Mouse (Mus musculus): ENCODE measurements around the gene Adamts20. TPM values are rescaled to one million over a fixed set of nuclear protein-coding genes. Genes with fewer than 3 reads are reported as not detected.

The Adamts20 gene
- total and polyA plus RNA-seq, 2 experiments from 2014 or later, result 2.3 to 5.6 TPM

- no peak for DNase-seq
- ATAC-seq, result no peak
- Histone ChIP-seq H3K9ac (no peak overlapping the region), H3K4me1 (ENCODE audit: insufficient read depth) (no peaks in the 10 kb centered on the region), H3K9me3 (ENCODE audit: low read length) (no peaks in the 10 kb centered on the region), H3K27ac (ENCODE audit: low read depth, low read length) (no peak overlapping the region), H3K27me3 (ENCODE audit: insufficient read depth, low read length) (no peaks in the 10 kb centered on the region), H3K4me2 (ENCODE audit: low read depth) (no peak overlapping the region), H3K4me3 (ENCODE audit: low read depth, low read length) (no peak overlapping the region), H3K36me3 (ENCODE audit: insufficient read depth) (no peaks in the 10 kb centered on the region)
- no peak for TF ChIP-seq CTCF (IDR thresholded peaks at IDR 0.05; ENCODE audit: low read depth)
- WGBS, result 91% methylated on average over 9 of the region's 9 CpGs
These were observed 37.6 kb downstream of the Adamts20 start for GRCm38 (mm10) chr15:94427482-94428214.

DNA sequence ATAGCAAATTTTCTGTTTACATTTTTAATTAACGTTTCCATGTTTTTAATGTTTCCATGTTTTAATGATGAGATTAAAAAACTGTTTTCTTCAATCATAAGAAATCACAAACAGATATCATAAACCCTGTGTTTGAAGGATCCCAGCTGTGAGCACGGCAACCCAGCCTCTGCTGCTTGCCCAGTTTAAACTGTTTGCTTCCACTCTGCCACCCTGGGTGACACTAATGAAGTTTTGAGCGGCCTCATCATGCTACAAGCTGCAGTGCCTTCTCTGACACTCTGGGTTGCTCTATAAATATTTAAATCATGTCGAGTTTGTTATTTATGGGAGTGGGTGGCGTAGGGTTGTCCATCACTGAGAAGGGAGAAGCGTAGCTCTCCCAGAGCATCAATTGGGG lies 44.7 kb downstream of the Adamts20 start:
- Histone ChIP-seq H3K27me3 (ENCODE audit: insufficient read depth, low read length) (no peaks in the 10 kb centered on the region), H3K9me3 (ENCODE audit: low read length) (no peaks in the 10 kb centered on the region), H3K4me3 (ENCODE audit: low read depth, low read length) (no peak overlapping the region), H3K27ac (ENCODE audit: low read depth, low read length) (no peak overlapping the region), H3K36me3 (ENCODE audit: insufficient read depth) (no peaks in the 10 kb centered on the region), H3K9ac (no peak overlapping the region), H3K4me2 (ENCODE audit: low read depth) (no peak overlapping the region), H3K4me1 (ENCODE audit: insufficient read depth) (0 out of 2 replicates have a peak, but pooled peaks cover 4% of the 10 kb centered on the region)
- TF ChIP-seq CTCF (IDR thresholded peaks at IDR 0.05; ENCODE audit: low read depth), result no peak
- ATAC-seq (no peak), DNase-seq (no peak)
- 47% methylated on average over 6 of the region's 6 CpGs for WGBS

DNA sequence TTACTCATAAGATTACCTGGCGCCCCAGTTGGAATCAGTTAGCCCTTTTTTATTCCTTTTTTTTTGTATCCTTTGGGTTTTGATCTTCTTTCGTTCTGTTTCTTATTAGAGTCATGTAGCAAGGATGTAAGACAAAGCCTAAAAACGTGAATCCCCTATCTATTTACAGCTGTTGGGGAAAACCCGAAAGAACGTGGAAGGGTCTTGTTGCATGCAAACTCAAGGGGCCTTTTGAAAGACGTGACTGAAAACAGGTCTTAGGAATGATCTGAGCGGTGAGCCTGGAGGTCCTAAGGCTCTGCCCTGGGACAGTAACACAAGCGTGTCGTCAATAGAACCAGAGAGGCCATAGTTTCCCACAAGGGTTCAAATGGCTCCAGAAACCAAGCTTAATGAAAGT lies 46.1 kb downstream of the Adamts20 start:
- H3K4me2 ChIP-seq (ENCODE audit: low read depth), result no peak overlapping the region
- no peak for ATAC-seq
- 94% methylated on average over 9 of the region's 9 CpGs for WGBS

DNA sequence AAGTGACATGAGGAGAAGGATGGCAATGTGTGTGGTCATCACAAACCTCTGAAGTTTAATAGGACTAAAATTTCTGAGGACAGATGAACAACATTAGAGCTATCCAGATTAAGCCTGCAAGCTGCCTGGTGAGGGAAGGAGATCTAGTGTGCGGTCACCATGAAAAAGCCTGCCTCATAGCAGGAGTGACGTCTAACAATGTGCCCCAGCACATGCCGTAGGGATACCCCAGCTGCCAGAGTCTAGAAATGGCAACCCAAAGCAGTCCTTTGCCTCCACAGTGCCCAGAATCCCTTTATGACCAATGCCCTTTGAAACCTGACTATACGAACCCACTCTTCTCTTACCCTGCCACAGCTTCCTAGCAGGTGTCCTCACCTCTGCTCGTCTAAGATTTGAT lies 46.8 kb downstream of the Adamts20 start:
- no peak overlapping the region for H3K27ac ChIP-seq (ENCODE audit: low read depth, low read length)
- H3K4me1 ChIP-seq (ENCODE audit: insufficient read depth), result 0 out of 2 replicates have a peak, but pooled peaks cover 4% of the 10 kb centered on the region
- no peaks in the 10 kb centered on the region for H3K27me3 ChIP-seq (ENCODE audit: insufficient read depth, low read length)
- DNase-seq, result no peak
- H3K4me2 ChIP-seq (ENCODE audit: low read depth), result no peak overlapping the region
- TF ChIP-seq CTCF (IDR thresholded peaks at IDR 0.05; ENCODE audit: low read depth), result no peak
- H3K9me3 ChIP-seq (ENCODE audit: low read length), result no peaks in the 10 kb centered on the region
- H3K4me3 ChIP-seq (ENCODE audit: low read depth, low read length), result no peak overlapping the region
- no peak for ATAC-seq
- no peak overlapping the region for H3K9ac ChIP-seq
- 86% methylated on average over 5 of the region's 5 CpGs for WGBS
- no peaks in the 10 kb centered on the region for H3K36me3 ChIP-seq (ENCODE audit: insufficient read depth)

More for the DNA sequence above, 46.1 kb downstream of the Adamts20 start:
- no peaks in the 10 kb centered on the region for H3K9me3 ChIP-seq (ENCODE audit: low read length)
- H3K27me3 ChIP-seq (ENCODE audit: insufficient read depth, low read length), result no peaks in the 10 kb centered on the region
- H3K36me3 ChIP-seq (ENCODE audit: insufficient read depth), result no peaks in the 10 kb centered on the region
- 0 out of 2 replicates have a peak, but pooled peaks cover 4% of the 10 kb centered on the region for H3K4me1 ChIP-seq (ENCODE audit: insufficient read depth)
- no peak overlapping the region for H3K9ac ChIP-seq
- no peak for DNase-seq
- TF ChIP-seq CTCF (IDR thresholded peaks at IDR 0.05; ENCODE audit: low read depth), result no peak
- no peak overlapping the region for H3K27ac ChIP-seq (ENCODE audit: low read depth, low read length)
- no peak overlapping the region for H3K4me3 ChIP-seq (ENCODE audit: low read depth, low read length)

GRCm38 (mm10) chr15:94417216-94418155 lies 47.7 kb downstream of the Adamts20 start:
- Histone ChIP-seq H3K27me3 (ENCODE audit: insufficient read depth, low read length) (no peaks in the 10 kb centered on the region), H3K36me3 (ENCODE audit: insufficient read depth) (no peaks in the 10 kb centered on the region), H3K4me3 (ENCODE audit: low read depth, low read length) (no peak overlapping the region), H3K4me2 (ENCODE audit: low read depth) (no peak overlapping the region), H3K9me3 (ENCODE audit: low read length) (no peaks in the 10 kb centered on the region), H3K27ac (ENCODE audit: low read depth, low read length) (no peak overlapping the region), H3K9ac (no peak overlapping the region), H3K4me1 (ENCODE audit: insufficient read depth) (0 out of 2 replicates have a peak, but pooled peaks cover 4% of the 10 kb centered on the region)
- no peak for ATAC-seq
- DNase-seq, result no peak
- WGBS, result 57% methylated on average over 18 of the region's 18 CpGs
- no peak for TF ChIP-seq CTCF (IDR thresholded peaks at IDR 0.05; ENCODE audit: low read depth)

DNA sequence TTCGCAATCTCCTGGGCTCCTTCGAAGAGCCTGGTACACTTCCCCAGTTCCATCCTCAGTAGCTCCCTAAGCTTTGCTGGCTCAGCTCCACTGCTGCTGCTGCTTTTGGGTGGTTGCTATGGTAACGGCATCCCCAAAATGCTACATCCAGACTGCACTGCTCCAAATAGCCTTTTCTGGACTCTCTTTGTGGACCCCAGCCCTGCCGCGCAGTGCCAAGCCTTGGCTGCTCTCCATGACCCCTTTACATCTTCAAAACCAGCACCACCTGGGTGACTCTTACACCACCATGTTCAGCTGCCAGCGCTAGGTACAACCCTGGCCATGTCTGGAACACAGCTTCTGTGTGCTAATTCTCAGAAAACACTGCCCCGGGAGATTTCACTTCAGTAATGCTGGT lies 55.4 kb downstream of the Adamts20 start:
- Histone ChIP-seq H3K27me3 (ENCODE audit: insufficient read depth, low read length) (0 out of 2 replicates have a peak, but pooled peaks cover 3% of the 10 kb centered on the region), H3K27ac (ENCODE audit: low read depth, low read length) (peak overlapping the region; percentile 64), H3K4me3 (ENCODE audit: low read depth, low read length) (no peak overlapping the region), H3K9me3 (ENCODE audit: low read length) (no peaks in the 10 kb centered on the region), H3K4me2 (ENCODE audit: low read depth) (peak overlapping the region; percentile 35), H3K4me1 (ENCODE audit: insufficient read depth) (0 out of 2 replicates have a peak, but pooled peaks cover 5% of the 10 kb centered on the region), H3K36me3 (ENCODE audit: insufficient read depth) (no peaks in the 10 kb centered on the region), H3K9ac (no peak overlapping the region)
- no peak for TF ChIP-seq CTCF (IDR thresholded peaks at IDR 0.05; ENCODE audit: low read depth)
- DNase-seq (peak; percentile 91), ATAC-seq (peak; percentile 92)
- 21% methylated on average over 7 of the region's 7 CpGs for WGBS

All from forebrain, postnatal 0 days (tissue).